Mouse (Mus musculus) heart, embryonic 14.5 days (tissue): ENCODE data around the gene Taar6. TPM values are rescaled to one million over a fixed set of nuclear protein-coding genes. Genes with fewer than 3 reads are reported as not detected.

Source experiments
- ATAC-seq: fragments of 200-750 bp; cut with Nextera tagmentation; 2 replicates; pipeline ENCODE4 v1.8.0; 2017; ENCODE audit warnings: low read depth, moderate TSS enrichment; ENCODE audit not compliant: insufficient number of reproducible peaks, insufficient read depth, low FRiP score
- H3K27ac ChIP-seq, 2 experiments: fragments of 200-500 bp in 1 of 2; fragments of 300-500 bp in 1 of 2; sonication (generic) in 1 of 2; replicated peaks in 1 of 2; 2 replicates each; pipeline ENCODE4 v1.5.1; 2012 to 2014; ENCODE audit warnings: low read depth in 2 of 2, low read length in 2 of 2, control low read depth in 1 of 2, mild to moderate bottlenecking in 1 of 2, mixed read lengths in 1 of 2; ENCODE audit not compliant: control insufficient read depth in 1 of 2, insufficient read depth in 1 of 2
- H3K27me3 ChIP-seq: fragments of 300-500 bp; sonication (generic); 2 replicates; pipeline ENCODE4 v1.6.1; 2014; ENCODE audit warnings: mild to moderate bottlenecking, low read length, control low read depth; ENCODE audit not compliant: control insufficient read depth, insufficient read depth
- H3K36me3 ChIP-seq: fragments of 300-500 bp; sonication (generic); 2 replicates; pipeline ENCODE4 v1.6.1; 2014; ENCODE audit warnings: mild to moderate bottlenecking, control low read depth, low read length, mixed read lengths; ENCODE audit not compliant: control insufficient read depth, insufficient read depth
- H3K4me1 ChIP-seq, 2 experiments: fragments of 200-500 bp in 1 of 2; fragments of 300-500 bp in 1 of 2; sonication (generic) in 1 of 2; 2 replicates each; pipeline ENCODE4 v1.6.1; 2012 to 2014; ENCODE audit warnings: low read length in 2 of 2, control low read depth in 1 of 2, mixed read lengths in 1 of 2; ENCODE audit not compliant: control insufficient read depth in 2 of 2, insufficient read depth in 2 of 2
- H3K4me2 ChIP-seq: fragments of 300-500 bp; sonication (generic); 2 replicates; pipeline ENCODE4 v1.6.1; 2014; ENCODE audit warnings: mild to moderate bottlenecking, low read length
- H3K4me3 ChIP-seq, 2 experiments: fragments of 200-500 bp in 1 of 2; fragments of 300-500 bp in 1 of 2; sonication (generic) in 1 of 2; 2 replicates each; pipeline ENCODE4 v1.5.1; 2012 to 2014; ENCODE audit warnings: low read length in 2 of 2, mild to moderate bottlenecking in 2 of 2, control low read depth in 1 of 2, low read depth in 1 of 2, moderate library complexity in 1 of 2; ENCODE audit not compliant: control insufficient read depth in 1 of 2, insufficient read depth in 1 of 2
- H3K9ac ChIP-seq: fragments of 300-500 bp; sonication (generic); 2 replicates; pipeline ENCODE4 v1.6.1; 2014; ENCODE audit warnings: mild to moderate bottlenecking, low read length
- H3K9me3 ChIP-seq: fragments of 300-500 bp; sonication (generic); 2 replicates; pipeline ENCODE4 v1.6.1; 2016; ENCODE audit warnings: low read length, control low read depth; ENCODE audit not compliant: control insufficient read depth
- WGBS: fragments of 180-500 bp; shearing (Covaris S2); extraction: QIAGEN DNeasy Blood & Tissue Kit; methylation state at CpG from one replicate; pipeline ENCODE4 v1.1.7; 2014; 5-methylcytosine and 5-hydroxymethylcytosine counted together
- polyA plus RNA-seq: library from polyadenylated mRNA; unstranded; fragments of >200 nt; fragmentation: Nextera tagmentation; extraction: Ambion mirVana; gene quantifications from 2 replicates; pipeline ENCODE4 v1.2.1, GENCODE M21; 2014

Taar6 gene
- not detected in 2 replicates for polyA plus RNA-seq

- no peaks in the 10 kb centered on the region for H3K9me3 ChIP-seq
- WGBS = 68% methylated on average over 8 of the region's 8 CpGs
Measured at GRCm38 (mm10) chr10:23985546-23985945, at the start of gene Taar6. Taar6 (minus strand) TSS chr10:23985646.

GRCm38 (mm10) chr10:24031347-24031746 is 45.9 kb upstream of the Taar6 start:
- Histone ChIP-seq H3K4me1 (no peaks in the 10 kb centered on the region), H3K36me3 (no peaks in the 10 kb centered on the region), H3K4me2 (no peak overlapping the region), H3K9ac (no peak overlapping the region), H3K27ac (no peak overlapping the region), H3K9me3 (no peaks in the 10 kb centered on the region), H3K4me3 (no peak overlapping the region), H3K27me3 (no peaks in the 10 kb centered on the region)
- ATAC-seq = no peak

More at GRCm38 (mm10) chr10:23985546-23985945, at the start of gene Taar6:
- H3K36me3 ChIP-seq = no peaks in the 10 kb centered on the region
- H3K4me2 ChIP-seq = no peak within 1 kb of the TSS
- ATAC-seq = no peak
- no peaks in the 10 kb centered on the region for H3K27me3 ChIP-seq
- no peak within 1 kb of the TSS for H3K9ac ChIP-seq
- no peaks in the 10 kb centered on the region for H3K4me1 ChIP-seq
- H3K27ac ChIP-seq = no peak within 1 kb of the TSS
- H3K4me3 ChIP-seq = no peak within 1 kb of the TSS

GRCm38 (mm10) chr10:24026922-24027321 is 41.5 kb upstream of the Taar6 start, which contains the start of gene Taar7d:
Taar7d (plus strand) TSS chr10:24027222.
- no peak for ATAC-seq
- no peaks in the 10 kb centered on the region for H3K27me3 ChIP-seq
- H3K9ac ChIP-seq = no peak within 1 kb of the TSS
- no peak within 1 kb of the TSS for H3K27ac ChIP-seq
- no peaks in the 10 kb centered on the region for H3K4me1 ChIP-seq
- no peaks in the 10 kb centered on the region for H3K9me3 ChIP-seq
- no peak within 1 kb of the TSS for H3K4me3 ChIP-seq
- H3K36me3 ChIP-seq = no peaks in the 10 kb centered on the region
- no peak within 1 kb of the TSS for H3K4me2 ChIP-seq

- 74% methylated on average over 1 of the region's 1 CpGs for WGBS
- H3K27me3 ChIP-seq = no peaks in the 10 kb centered on the region
- ATAC-seq = no peak
Measured at GRCm38 (mm10) chr10:24008143-24008542, 22.7 kb upstream of the Taar6 start.

GRCm38 (mm10) chr10:24007034-24007433 is 21.6 kb upstream of the Taar6 start:
- no peaks in the 10 kb centered on the region for H3K36me3 ChIP-seq
- H3K27ac ChIP-seq = no peak overlapping the region
- 34% methylated on average over 2 of the region's 2 CpGs for WGBS
- no peaks in the 10 kb centered on the region for H3K9me3 ChIP-seq
- no peak overlapping the region for H3K4me2 ChIP-seq
- peaks cover 0 to 3% of the 10 kb centered on the region in 2 experiments; a peak in 1 of 4 replicates for H3K4me1 ChIP-seq
- no peak for ATAC-seq
- no peak overlapping the region for H3K4me3 ChIP-seq
- H3K9ac ChIP-seq = no peak overlapping the region
- H3K27me3 ChIP-seq = no peaks in the 10 kb centered on the region

More at GRCm38 (mm10) chr10:24008143-24008542, 22.7 kb upstream of the Taar6 start:
- H3K36me3 ChIP-seq = no peaks in the 10 kb centered on the region
- peaks cover 0 to 3% of the 10 kb centered on the region in 2 experiments; a peak in 1 of 4 replicates for H3K4me1 ChIP-seq
- H3K27ac ChIP-seq = no peak overlapping the region
- H3K9ac ChIP-seq = no peak overlapping the region
- H3K4me3 ChIP-seq = no peak overlapping the region
- no peak overlapping the region for H3K4me2 ChIP-seq
- no peaks in the 10 kb centered on the region for H3K9me3 ChIP-seq

GRCm38 (mm10) chr10:24006442-24006841 is 21.0 kb upstream of the Taar6 start:
- ATAC-seq = no peak
- peaks cover 0 to 3% of the 10 kb centered on the region in 2 experiments; a peak in 1 of 4 replicates for H3K4me1 ChIP-seq
- no peak overlapping the region for H3K4me2 ChIP-seq
- no peak overlapping the region for H3K4me3 ChIP-seq
- H3K9ac ChIP-seq = no peak overlapping the region
- WGBS = 63% methylated on average over 1 of the region's 1 CpGs
- no peaks in the 10 kb centered on the region for H3K9me3 ChIP-seq
- no peaks in the 10 kb centered on the region for H3K36me3 ChIP-seq
- H3K27me3 ChIP-seq = no peaks in the 10 kb centered on the region
- no peak overlapping the region for H3K27ac ChIP-seq

GRCm38 (mm10) chr10:23999639-24000038 is 14.2 kb upstream of the Taar6 start, which contains the start of gene Taar7b:
Taar7b (plus strand) TSS chr10:23999939.
- Histone ChIP-seq H3K27me3 (no peaks in the 10 kb centered on the region), H3K36me3 (no peaks in the 10 kb centered on the region), H3K4me2 (no peak within 1 kb of the TSS), H3K4me1 (no peaks in the 10 kb centered on the region), H3K27ac (no peak within 1 kb of the TSS), H3K4me3 (no peak within 1 kb of the TSS), H3K9me3 (no peaks in the 10 kb centered on the region), H3K9ac (no peak within 1 kb of the TSS)
- no peak for ATAC-seq
- 68% methylated on average over 1 of the region's 1 CpGs for WGBS

- Histone ChIP-seq H3K4me3 (no peak within 1 kb of the TSS), H3K4me2 (no peak within 1 kb of the TSS), H3K27me3 (no peaks in the 10 kb centered on the region), H3K27ac (no peak within 1 kb of the TSS), H3K4me1 (no peaks in the 10 kb centered on the region), H3K9ac (no peak within 1 kb of the TSS), H3K9me3 (no peaks in the 10 kb centered on the region), H3K36me3 (no peaks in the 10 kb centered on the region)
- WGBS = 84% methylated on average over 3 of the region's 3 CpGs
- ATAC-seq = no peak
Measured at GRCm38 (mm10) chr10:23993381-23993780, 7.9 kb upstream of the Taar6 start, which contains the start of gene Taar7a. Taar7a (minus strand) TSS chr10:23993481.
